Mouse (Mus musculus) brain, embryonic 18.5 days (tissue): Measurements from ENCODE around the gene Tbx6.

Source experiments
- DNase-seq: peaks from one replicate; pipeline ENCODE4 v3.0.0-alpha.2; 2012; ENCODE audit warnings: low read depth, low spot score

Tbx6 gene

DNA sequence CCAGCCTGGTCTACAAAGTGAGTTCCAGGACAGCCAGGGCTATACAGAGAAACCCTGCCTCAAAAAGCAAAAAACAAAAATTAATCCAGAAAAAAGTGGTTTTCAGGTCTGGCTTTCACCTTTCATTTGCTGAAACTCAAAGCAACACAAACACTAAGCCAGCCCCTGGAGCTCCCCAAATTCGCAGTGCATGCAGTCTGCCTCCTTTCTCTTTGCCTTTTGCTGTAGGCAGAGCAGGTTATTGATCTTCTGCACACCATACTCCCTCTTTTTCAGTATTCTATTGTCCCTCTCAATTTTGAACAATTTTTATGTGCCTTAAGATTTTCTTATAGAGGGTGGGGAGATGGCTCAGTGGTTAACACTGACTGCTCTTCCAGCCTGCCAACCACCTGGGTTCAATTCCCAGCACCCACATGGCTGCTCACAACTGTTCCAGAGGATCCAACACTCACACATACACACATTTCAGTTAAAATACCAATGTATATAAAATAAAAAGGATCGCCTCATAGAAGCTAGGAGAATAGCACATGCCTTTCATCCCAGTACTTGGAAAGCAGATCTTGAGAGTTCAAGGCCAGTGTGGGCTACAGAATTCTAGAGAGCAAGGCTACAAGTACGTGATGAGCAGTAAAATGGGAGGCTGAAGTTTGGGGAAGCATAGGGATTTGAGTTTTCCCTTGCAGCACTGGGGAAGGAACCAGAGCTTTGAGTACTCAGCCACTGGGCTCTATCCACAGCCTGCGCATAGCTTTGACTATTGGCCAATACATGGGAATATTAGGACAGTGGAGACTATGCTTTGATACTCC lies 12.4 kb downstream of the Tbx6 start:
- no peak for DNase-seq

DNA sequence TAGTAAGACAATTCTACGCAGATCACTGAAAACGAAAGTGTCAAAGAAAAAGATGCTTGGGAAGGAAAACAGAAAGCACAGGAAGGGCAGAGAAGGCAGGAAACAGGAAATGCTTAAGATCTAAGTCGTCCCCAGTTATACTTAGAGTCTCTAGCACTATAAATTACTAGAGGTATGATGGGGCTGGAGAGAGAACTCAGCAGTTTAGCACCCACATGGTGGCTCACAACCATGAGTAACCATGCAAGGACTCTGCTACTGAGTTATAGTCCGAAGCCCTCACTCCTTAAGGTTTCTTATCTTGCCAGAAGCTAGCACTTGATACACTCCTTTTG lies 13.0 kb downstream of the Tbx6 start:
- no peak for DNase-seq

DNA sequence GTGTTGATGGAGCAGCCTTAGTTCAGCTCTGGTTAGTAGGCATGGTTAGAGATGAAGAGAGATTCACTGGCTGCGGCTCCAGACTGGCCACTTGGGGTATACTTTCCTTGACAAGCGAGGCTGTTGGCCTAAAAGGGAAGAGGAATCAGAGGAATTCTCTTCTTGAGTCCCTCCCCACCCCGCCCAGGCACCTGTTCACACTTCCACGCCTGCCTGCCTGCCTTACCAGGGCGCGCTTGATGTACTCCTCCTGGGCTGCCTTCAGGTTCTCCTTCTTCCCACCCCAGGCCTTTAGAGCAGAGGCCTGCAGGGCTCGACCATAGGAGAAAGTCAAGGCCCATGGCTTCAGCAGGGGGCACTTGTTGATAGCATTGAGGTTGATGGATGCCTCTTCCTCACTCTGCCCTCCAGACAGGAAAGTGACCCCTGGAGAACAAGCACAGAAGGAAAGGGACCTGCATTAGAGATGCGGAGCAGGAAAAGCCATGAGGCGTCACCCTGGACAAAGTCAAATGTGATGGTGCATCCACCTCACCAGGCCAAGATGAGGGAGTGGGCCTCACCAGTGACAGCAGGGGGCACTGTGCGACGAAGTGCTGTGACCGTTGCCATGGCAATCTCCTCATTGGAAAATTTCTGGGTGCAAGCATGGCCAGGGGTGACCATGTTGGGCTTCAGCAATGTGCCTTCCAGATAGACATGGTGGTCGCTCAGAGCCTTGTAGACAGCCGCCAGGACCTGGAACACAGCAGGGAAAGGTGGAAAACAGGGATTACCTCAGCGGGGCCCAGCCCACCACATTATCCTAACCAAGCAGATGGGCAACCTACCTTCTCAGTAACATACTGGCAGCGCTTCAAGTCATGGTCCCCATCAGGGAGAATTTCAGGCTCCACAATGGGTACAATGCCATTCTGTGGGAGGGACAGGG lies 14.4 kb downstream of the Tbx6 start:
- DNase-seq: no peak

DNA sequence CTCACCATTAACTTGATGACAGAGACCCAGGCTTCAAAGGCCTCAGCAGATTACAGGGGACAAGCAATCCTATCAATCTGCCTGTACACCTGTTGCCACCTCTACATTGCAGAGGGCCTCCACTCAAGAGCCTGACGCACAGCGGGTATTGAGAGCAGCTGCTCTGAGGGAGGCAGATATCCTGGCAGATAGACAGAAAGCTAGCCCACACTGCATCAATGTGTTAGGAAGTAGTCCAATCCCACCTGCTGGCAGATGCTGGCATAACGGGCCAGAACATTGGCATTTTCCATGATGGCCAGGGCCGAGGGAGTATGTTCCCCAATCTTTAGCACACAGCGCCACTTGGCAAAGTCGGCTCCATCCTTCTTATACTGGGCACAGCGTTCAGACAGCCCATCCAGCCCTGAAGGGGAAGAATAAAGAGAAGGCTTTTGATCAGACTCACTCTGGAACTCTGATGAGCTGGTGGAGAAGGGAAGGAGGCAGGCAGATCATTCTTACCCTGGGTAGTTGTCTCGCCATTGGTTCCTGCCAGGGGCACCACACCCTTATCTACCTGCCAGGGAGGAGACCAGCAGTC lies 15.2 kb downstream of the Tbx6 start:
- DNase-seq: no peak

DNA sequence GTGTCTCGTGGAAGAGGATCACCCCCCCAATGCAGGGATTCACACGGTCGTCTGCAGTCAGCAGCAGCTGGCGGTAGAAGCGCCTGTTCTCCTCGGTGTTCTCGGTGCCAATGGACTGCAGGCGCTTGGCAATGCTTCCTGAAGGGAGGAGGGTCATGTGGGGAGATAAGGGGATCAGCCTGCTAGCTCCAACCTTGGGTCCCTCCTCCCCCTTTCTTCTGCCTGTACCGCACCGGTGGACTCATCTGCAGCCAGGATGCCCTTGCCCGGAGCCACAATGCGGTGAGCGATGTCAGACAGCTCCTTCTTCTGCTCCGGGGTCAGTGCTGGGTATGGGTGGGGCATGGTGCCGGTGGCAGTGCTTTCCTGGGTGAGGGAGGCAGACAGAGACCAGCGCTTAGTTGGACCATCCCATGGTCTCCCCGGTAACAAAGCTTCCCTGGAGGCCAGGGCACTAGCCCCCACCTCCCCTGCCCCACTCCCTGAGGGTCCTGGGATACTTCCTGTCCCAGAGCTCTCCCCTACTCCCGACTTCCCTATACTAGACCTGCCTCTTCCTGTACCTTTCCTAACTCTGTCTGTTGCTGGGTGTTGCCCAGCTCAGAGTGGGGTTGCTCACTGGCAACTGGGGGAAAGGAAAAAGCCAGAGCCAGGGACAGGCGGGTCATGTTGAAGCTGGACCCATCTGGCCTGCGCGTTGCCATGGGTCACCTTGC lies 16.3 kb downstream of the Tbx6 start, which contains the start of gene Fam57b:
Fam57b (plus strand) TSS at position 258 of the 716 bp plus-strand sequence.
- no peak for DNase-seq

DNA sequence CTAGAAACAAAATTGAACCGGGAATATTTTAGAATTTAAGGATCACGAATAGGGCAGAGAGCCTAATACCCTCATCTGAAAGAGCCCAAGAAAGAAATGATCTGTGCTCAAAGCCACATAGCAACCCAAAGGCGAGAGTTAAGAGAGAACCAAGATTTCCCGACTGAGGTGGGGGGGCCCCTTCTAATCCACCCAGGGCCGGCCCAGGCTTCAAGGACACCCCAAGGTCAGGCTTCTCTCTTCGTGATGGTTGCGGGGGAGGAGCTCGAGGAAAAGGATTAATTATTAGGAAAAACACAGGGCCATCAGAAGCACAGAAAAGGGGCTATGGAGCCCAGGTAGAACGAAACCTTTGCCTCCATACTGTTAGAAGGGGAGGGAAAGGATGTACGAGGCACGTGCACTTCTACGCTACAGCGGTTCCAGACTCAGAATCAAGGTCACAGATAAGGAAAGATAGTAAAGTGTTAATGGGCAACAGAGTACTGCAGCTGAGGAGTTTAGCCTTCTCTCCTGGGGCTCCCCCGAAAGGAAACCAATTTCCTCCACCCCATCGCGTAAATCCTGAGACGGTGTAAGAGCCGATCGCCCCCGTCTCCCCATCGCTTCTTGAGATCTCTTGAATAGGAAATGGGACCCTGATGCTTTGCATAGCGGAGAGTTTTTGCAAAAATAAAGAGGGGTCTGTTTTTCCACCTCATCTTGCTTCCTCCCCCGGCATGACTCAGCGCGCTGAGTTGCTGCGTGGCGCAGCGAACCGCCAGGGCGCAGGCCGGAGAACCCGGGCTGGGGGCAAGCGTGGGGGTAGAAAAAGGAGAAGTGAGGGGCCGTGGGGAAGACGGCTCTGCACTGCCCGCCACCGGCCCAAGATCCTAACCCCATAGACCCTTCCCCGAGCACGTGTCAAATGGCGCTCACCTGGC lies 17.1 kb downstream of the Tbx6 start:
- no peak for DNase-seq

DNA sequence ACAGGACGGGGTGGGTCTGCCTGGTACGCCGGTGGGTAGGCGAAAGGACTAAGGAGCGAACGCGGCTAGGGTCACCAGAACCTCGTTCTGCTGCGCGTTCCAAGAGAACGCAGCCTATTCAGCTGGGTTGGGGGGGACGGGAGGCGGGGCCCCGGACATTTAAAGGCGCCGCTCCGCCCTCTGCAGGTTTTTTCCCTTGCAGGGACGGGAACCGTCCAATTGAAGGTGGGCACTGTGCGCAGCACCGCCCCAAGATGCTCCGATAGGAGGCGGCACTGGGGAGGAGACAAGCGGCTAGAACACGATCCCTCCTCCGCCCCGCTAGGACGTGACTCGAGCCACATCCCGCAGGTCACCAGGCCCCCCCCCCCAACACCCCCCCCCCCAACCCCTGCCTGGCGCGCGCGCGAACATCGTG lies 17.8 kb downstream of the Tbx6 start:
- peak; percentile 96 for DNase-seq

DNA sequence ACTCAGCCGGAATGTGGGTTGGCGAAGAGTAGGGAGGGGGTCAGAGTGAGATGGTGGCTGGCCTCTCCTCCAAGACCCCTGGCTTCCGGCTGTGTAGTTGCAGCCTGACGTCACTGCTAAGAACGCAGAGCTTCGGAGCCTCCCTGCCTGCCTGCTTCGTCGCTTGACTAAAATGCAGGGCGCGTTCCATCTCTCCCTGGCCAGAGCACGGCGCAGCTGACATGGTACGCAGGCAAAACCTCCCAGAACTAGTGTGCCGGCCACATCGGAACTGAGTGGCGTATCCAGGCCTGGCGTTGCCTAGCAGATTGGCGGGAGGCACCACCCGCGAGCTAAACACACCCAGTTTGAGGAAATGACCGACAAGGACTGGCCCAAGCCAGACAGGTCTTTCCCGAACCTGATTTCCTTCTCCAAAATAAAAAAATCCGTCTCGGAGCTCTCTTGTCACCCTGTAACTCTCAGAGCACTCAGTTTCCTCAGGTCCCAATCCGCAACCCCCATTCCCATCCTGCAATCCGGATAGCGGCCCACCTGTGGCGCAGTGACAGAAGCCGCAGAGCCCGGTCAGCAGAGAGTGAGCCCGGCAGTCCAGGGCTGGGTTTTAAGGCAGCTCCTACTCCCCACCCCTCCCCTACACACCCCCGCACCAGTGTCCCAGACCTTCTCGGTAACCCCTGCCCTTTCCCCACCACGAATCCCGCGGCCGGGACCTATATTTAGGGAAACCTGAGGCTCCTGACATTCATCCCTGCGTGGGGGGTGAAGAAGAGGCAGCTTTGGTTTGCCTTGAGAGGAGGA lies 18.4 kb downstream of the Tbx6 start:
- peak; percentile 82 for DNase-seq

DNA sequence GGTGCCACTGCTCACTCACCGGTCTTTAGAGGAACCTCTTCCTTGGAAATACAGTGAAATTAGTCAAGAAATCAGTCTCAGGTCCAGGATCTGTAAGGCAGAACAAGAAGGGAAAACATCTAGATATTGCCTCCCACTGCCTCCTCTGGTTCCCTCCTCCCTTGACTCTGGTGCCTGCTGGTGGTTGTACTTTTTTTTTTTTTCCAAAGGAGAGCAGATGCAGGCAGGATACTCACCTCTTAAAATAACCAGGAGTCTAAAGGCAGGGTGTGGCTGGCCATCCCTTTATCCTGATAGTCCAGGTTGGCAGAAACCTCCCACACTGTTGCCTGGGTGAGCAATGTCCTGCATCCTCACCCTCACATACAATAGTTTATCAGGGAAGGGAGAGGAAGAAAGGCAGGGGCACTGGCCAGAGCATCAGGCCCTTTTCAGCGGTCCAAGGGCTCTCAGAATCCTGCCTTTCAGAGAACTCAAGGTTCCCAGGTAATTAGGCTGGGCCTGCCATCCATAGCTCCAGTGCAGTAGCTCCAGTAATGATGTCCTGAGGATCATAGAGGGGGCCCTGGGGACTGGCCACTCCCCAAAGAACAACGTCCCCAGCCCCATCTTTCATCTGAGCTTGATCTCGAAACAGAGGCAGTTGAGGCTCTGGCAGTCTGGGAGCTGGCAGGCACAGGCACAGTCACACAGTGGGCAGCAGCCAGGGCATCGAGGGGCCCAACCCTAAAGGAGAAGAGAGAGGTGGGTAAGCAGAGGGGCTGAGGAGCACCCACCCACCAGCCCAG lies 19.2 kb downstream of the Tbx6 start:
- DNase-seq: no peak

DNA sequence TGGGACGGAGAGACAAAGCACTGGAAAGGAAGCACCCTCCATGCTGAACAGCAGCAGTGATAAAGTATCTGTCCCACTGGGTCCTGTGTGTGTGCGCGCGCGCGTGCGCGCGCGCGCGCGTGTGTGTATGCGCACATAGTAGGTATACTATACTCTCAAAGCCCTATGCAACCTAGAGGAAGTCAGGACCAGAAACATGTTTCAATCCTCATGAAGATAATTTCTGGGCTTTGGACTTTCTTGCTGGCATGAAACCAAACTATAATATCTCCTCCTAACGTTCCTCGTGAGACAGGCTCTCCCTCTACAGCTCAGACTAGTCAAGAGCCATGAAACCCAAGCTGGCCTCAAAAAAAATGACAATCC lies 19.8 kb downstream of the Tbx6 start:
- DNase-seq: no peak

DNA sequence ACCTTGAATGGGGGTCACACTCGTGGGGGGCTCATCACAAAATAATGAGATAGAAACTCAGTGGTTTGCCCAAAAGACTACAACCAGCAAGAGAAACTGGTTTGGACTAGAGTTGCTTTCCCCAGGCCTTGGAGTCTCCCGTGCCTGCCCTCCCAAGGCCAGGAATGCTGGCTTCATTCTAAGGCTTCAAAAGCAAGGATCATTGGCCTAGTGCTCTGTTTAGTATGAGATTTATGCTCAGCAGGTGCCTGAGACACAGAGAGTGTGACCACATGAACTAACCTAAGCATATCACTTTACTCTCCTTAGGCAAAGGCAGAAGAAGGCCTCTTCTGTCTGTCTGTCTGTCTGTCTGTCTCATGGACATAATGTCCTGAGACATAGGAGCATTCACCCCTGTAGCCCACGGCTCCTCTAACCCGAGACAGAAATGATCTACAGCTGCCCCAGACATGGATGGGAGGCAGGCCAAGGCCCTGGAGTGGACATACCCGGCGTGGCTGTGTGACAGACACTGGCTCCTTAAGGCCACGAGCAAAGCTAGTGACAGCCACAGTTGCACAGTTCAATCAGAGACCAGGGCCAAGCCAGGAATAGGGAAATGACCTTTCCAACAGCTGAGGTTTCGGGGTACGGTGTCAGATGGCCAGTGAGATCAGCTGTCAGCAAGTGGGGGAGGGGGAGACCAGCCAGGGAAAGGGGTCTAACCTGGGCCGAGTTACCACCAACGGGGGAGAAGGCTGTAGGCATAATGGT lies 21.0 kb downstream of the Tbx6 start:
- no peak for DNase-seq

DNA sequence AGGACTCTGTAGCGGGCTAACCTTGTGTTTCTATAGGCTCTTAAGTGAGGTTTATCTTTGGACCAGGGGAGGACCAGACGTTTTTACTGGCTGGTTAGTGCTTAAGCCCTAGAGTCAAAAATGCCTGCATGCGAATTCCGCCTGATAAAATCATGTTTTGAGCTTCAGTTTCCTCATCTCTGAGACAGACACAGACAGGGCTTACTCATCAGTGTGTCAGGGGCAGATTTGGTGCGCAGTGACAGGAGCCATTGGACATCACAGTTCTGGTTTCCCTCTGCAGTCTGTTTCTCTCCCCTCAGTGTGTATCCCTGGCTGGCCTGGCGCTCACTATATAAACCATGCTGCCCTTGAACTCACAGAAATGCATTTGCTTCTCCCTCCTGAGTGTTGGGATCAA lies 21.9 kb downstream of the Tbx6 start:
- no peak for DNase-seq

DNA sequence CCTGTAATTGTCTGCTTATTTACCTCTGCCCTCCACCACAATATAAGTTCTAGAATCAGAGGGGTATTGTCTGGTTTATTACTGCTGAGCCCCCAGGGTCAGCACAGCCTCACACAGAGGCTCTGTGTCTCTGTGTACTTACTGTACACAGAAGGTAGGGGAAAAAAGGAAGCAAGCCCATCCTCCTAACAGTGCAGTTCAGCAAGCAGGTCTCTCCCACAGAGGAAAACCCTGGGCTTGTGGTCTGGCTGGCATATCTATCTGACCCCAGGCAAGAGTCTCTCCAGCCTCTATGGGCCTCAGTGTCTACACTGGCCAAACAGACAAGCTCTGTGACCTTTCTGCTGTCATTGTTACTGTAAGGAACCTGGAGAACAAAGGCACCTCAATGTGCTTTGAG lies 22.5 kb downstream of the Tbx6 start:
- DNase-seq: no peak

DNA sequence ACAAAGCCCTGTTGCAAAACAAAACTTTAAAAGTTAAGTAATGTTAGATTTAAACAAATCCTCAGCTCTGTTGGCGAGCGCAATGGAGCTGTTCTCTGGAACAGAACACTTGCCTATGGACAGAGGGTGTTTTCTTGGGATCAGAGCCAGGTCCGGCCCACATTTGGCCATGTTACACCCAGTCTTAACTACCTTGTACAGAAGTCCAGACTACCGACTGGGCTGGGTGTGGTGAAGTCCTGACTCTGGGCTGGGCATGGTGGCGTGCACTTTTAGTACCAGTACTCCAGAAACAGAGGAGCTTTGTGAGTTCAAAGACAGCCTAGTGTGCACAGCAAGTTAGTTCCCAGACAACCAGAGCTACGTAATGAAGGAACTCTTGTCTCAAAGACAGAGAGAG lies 25.7 kb downstream of the Tbx6 start:
- no peak for DNase-seq

DNA sequence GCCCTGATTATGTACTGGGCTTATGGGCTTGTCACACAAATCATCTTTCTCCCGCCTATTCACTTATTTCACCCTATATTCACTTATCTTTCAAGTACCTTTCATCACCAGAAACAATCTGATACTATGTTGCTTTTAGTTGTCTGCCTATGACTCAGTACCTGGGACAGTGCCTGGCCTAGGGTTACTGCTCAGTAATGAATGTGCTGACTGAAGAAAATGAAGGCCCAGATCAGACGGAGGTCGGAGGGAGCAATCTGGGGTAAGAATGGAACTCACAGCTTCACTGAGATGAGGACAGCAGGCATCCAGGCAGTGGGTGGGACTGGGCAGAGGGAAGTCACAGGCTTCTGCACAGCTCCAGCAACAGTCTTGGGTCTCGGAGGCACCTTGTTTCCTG lies 26.1 kb downstream of the Tbx6 start:
- no peak for DNase-seq

DNA sequence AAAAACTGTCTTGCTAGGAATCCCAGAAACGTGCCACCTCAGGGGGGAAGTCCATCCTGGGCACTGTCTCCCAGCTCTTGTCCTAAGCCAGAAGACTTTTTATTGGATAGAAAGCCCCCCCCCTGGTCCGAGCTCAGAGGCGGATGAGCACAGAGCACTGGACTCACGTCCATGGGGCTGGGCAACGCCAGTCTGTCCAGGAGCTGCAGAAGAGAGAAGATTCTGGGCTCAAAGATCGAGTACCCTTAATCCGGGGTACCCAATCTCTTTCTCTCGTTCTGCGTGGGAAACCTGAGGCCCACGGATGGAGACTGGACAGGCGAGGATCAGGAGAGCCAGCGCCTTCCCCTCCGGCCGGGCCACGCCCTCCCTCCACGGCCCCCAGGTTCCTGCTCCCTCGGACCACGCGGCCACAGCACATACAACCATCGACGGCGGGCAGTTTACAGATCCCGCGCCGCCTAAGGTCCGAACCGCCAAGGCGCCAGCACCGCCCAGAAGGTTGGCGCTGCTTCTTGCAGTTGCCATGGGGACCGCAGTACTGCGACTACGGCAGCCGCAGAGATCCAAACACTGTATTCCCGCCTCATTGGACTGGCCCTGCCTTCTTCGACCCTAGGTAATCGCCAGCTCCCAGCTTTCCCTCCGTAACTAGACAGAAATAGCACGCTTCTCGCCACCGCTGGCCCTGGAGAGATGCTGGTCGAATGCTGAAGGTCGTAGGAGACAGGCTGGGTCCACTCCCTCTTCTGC lies 27.6 kb downstream of the Tbx6 start:
- DNase-seq: no peak

DNA sequence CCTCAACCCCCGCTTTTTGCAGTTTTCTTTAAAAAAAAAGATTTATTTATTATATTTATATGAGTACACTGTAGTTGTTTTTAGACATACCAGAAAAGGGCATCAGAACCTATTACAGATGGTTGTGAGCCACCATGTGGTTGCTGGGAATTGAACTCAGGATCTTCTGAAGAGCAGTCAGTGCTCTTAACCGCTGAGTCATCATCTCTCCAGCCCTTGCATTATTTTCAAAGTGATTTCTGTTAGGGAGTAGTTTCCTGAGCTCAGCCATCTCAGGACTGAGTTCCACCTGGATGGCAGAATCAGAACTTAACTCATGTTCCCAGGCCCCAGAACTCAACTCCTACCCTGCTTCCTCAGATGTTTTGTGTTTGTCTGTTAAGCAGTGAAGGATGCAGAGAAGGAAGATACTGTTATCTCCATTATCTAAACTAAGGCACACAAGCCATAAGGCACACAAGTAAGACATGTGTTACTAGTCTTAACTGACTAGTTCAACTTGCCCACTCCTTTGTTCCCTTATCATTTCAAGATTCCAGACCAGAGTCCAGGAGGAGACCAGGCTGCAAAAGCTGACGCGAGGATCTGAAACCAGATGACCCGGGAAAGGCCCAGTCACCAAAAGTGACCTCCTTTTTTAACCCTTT lies 28.6 kb downstream of the Tbx6 start:
- DNase-seq: no peak
